Mouse (Mus musculus) lung, postnatal 36 days (tissue): ENCODE results near the gene Nadsyn1.
A peak's percentile ranks its signal among the peaks of the same experiment; 100 is the strongest.

ENCODE experiments used
- DNase-seq: peaks from one replicate; pipeline ENCODE4 v3.0.0; 2022; ENCODE audit warnings: mixed read lengths

The Nadsyn1 gene

DNA sequence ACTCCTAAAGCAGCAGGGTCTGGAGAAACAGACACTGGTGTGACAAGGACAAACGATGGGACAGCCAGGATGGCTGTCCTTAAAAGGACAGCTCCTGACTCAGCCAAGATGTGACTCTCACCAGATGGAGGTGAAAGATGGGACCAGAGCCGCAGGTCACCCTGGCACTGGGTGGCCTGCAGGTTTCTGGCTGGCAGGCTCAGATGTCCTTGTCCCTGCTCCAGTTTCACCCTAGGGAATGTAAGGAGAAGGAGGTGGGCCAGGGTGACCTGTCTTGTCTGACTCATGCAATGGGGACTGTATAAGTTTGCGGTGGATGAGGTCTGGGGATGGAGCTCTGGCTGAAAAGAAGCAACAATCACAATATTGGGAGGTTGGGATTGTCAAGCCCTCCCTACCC is 70.0 kb downstream of the Nadsyn1 start:
- DNase-seq = no peak

DNA sequence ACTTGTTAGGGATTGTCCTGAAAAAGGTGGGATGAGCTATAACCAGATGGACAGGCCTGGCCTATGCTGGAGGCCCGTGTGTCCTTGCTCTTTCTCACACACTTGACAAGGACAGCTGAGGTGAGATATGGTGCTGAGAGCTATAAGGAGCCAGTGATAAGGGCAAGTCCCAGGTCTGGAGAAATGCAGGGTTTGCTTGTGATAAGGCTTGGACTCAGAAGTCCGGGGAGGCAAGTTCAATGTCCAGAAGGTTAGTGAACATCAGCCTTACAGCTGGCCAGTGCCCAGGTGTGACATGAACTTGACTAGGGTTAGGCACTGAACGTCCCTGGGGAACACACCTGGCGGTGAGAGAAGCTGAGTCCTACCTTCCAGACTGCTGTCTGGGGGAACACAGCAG is 70.6 kb downstream of the Nadsyn1 start:
- DNase-seq = no peak

DNA sequence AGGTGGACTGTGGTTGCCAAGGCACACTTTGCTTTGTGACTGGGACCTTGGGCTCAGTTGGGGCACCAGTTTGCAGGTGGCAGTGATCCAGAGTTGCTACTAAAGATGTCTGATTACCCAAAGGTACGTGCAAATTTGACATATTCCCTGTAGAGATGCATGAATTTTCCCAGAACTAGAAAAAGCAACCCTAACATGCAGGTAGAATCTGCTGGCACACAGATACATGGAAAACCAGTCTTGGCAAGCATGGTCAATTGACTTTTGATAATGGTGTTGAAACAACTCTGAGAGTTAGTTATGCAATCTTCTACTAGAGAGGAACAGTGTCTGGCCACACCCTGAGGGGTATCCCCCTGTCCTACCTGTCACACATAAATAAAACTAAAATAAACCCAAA is 71.3 kb downstream of the Nadsyn1 start:
- DNase-seq = peak; percentile 63

DNA sequence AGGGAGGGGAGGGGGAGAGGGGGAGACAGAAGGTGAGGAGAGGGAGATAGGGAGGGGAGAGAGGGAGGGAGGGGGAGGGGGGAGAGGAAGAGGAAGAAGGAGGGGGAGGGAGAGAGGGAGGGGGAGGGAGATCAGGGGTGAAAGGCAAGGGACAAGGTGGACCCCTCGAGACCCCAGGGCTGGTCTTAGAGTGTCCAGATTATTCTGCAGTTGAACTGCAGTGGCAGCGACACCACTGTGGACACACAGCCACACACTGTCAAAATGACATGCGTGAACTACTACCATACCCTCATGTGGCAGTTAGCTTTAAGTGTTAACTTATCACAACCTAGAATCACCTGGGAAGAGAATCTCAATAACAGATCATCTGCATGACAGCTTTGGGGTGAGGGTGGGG is 73.6 kb downstream of the Nadsyn1 start:
- no peak for DNase-seq

DNA sequence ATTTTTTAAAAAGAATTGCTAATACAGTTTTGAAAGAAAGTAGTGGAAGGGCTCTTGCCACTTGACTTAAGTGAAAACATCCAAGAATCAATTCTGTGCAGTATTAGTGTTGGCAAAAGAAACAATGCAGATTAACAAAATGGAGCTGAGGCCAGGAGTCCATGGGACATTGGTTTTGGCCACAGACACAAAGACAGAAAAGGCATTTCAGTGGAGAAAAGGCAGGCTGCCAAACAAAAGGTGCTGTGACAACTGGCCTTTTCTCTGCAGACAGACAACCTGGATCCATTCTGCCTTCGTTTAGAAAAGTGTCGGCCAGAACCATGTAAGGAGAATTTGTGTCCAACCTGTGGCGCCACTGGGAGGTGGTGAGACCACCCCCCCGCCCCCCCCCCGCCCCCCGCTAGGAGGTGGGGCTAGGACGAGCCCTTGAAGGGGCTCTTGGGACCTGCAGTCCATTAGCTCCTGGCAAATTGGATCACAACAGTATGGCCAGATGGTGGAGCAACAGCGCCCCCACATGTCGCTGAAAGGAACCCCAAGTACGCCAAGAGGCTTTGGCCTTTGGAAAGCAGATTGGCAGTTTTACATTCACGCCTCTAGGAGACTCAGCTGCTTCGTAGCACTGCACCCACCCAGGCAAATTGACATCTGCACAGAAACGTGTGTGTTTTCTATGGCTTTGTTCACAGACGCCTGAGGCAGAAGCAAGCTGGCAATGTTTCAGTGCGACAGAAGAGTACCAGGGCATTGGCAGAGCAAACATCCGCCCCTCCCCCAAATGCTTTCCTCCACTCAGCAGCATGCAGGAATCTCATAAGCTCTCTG is 74.4 kb downstream of the Nadsyn1 start:
- peak; percentile 92 for DNase-seq
